Mouse (Mus musculus) MEL (cell line): Measurements from ENCODE around the gene Il22ra1. TPM values are rescaled to one million over a fixed set of nuclear protein-coding genes. Genes with fewer than 3 reads are reported as not detected.

Experiments used
- DNase-seq: peaks from one replicate; pipeline ENCODE4 v3.0.0; 2011; ENCODE audit warnings: low read depth, low spot score
- H3K27ac ChIP-seq: 2 replicates; pipeline ENCODE4 v1.5.1; 2012; ENCODE audit warnings: low read depth, mild to moderate bottlenecking, control low read depth, low read length, moderate library complexity; ENCODE audit not compliant: control insufficient read depth
- H3K27me3 ChIP-seq, 2 experiments: fragments of 150-350 bp in 1 of 2; sonication (generic) in 1 of 2; 2 replicates each; pipeline ENCODE4 v1.6.1; 2012; ENCODE audit warnings: low read length in 2 of 2, mild to moderate bottlenecking in 2 of 2, improper control_type of control experiment in 1 of 2, moderate library complexity in 1 of 2; ENCODE audit not compliant: insufficient read depth in 2 of 2, control insufficient read depth in 1 of 2
- H3K36me3 ChIP-seq, 2 experiments: 2 replicates each; pipeline ENCODE4 v1.6.1; 2012 to 2014; ENCODE audit warnings: low read length in 2 of 2, improper control_type of control experiment in 1 of 2, inconsistent platforms in 1 of 2, mild to moderate bottlenecking in 1 of 2; ENCODE audit not compliant: insufficient read depth in 2 of 2, control insufficient read depth in 1 of 2
- H3K4me1 ChIP-seq, 2 experiments: fragments of 150-350 bp in 1 of 2; sonication (generic) in 1 of 2; 2 replicates each; pipeline ENCODE4 v1.6.1; 2012; ENCODE audit warnings: low read length in 2 of 2, improper control_type of control experiment in 1 of 2, mild to moderate bottlenecking in 1 of 2; ENCODE audit not compliant: insufficient read depth in 2 of 2, control insufficient read depth in 1 of 2
- H3K4me3 ChIP-seq, 2 experiments: fragments of 150-350 bp in 1 of 2; sonication (generic) in 1 of 2; 2 replicates each; pipeline ENCODE4 v1.5.1; 2012; ENCODE audit warnings: low read depth in 2 of 2, low read length in 2 of 2, mild to moderate bottlenecking in 2 of 2, moderate library complexity in 2 of 2, control low read depth in 1 of 2, improper control_type of control experiment in 1 of 2; ENCODE audit not compliant: control insufficient read depth in 1 of 2, insufficient read depth in 1 of 2
- H3K79me2 ChIP-seq: 2 replicates; pipeline ENCODE4 v1.6.1; 2012; ENCODE audit warnings: mild to moderate bottlenecking, low read length, moderate library complexity; ENCODE audit not compliant: control insufficient read depth, poor library complexity, insufficient read depth
- H3K9ac ChIP-seq: 2 replicates; pipeline ENCODE4 v1.6.1; 2012; ENCODE audit warnings: low read depth, mild to moderate bottlenecking, control low read depth, low read length, moderate library complexity; ENCODE audit not compliant: control insufficient read depth, poor library complexity, severe bottlenecking
- H3K9me3 ChIP-seq: fragments of 150-350 bp; sonication (generic); replicated peaks from 2 replicates; pipeline ENCODE4 v1.6.1; 2012; ENCODE audit warnings: mild to moderate bottlenecking, low read length, improper control_type of control experiment, moderate library complexity; ENCODE audit not compliant: insufficient read depth
- BHLHE40 ChIP-seq: IDR thresholded peaks from 2 replicates; pipeline ENCODE4 v1.6.1; 2012; ENCODE audit warnings: low read depth, mild to moderate bottlenecking, inconsistent platforms, low read length, improper control_type of control experiment, borderline replicate concordance
- CHD1 ChIP-seq: IDR thresholded peaks from 2 replicates; pipeline ENCODE4 v1.6.1; 2012; ENCODE audit warnings: low read depth, mild to moderate bottlenecking, inconsistent platforms, low read length, improper control_type of control experiment
- CTCF ChIP-seq, 3 experiments: IDR thresholded peaks in 2 of 3; conservative IDR thresholded peaks in 1 of 3; 2 replicates each; pipeline ENCODE4 v1.5.1; 2011 to 2012; ENCODE audit warnings: low read length in 3 of 3, low read depth in 2 of 3, mild to moderate bottlenecking in 2 of 3, improper control_type of control experiment in 1 of 3, inconsistent platforms in 1 of 3, mixed read lengths in 1 of 3, moderate library complexity in 1 of 3; ENCODE audit not compliant: control insufficient read depth in 1 of 3, insufficient read depth in 1 of 3, poor library complexity in 1 of 3, severe bottlenecking in 1 of 3
- GATA1 ChIP-seq: IDR thresholded peaks from 2 replicates; pipeline ENCODE4 v1.6.1; 2011; ENCODE audit warnings: low read depth, low read length, improper control_type of control experiment
- HCFC1 ChIP-seq: IDR thresholded peaks from 2 replicates; pipeline ENCODE4 v1.6.1; 2012; ENCODE audit warnings: low read depth, mild to moderate bottlenecking, inconsistent platforms, low read length, improper control_type of control experiment, moderate library complexity
- MYC ChIP-seq: IDR thresholded peaks from 2 replicates; pipeline ENCODE4 v1.6.1; 2011; ENCODE audit warnings: low read depth, mild to moderate bottlenecking, low read length, improper control_type of control experiment, moderate library complexity
- NELFE ChIP-seq: IDR thresholded peaks from 2 replicates; pipeline ENCODE4 v1.6.1; 2011; ENCODE audit warnings: low read depth, low read length, improper control_type of control experiment
- POLR2AphosphoS2 ChIP-seq: IDR thresholded peaks from 2 replicates; pipeline ENCODE4 v1.6.1; 2011; ENCODE audit warnings: low read length, improper control_type of control experiment
- RAD21 ChIP-seq: IDR thresholded peaks from 2 replicates; pipeline ENCODE4 v1.6.1; 2011; ENCODE audit warnings: mild to moderate bottlenecking, low read depth, low read length, improper control_type of control experiment
- SIN3A ChIP-seq: IDR thresholded peaks from 2 replicates; pipeline ENCODE4 v1.6.1; 2012; ENCODE audit warnings: low read length, improper control_type of control experiment, inconsistent platforms
- TAL1 ChIP-seq: IDR thresholded peaks from 2 replicates; pipeline ENCODE4 v1.6.1; 2012; ENCODE audit warnings: mild to moderate bottlenecking, inconsistent platforms, low read length, moderate library complexity, mixed read lengths
- TBP ChIP-seq: IDR thresholded peaks from 2 replicates; pipeline ENCODE4 v1.8.0; 2011; ENCODE audit warnings: low read depth, low read length, improper control_type of control experiment
- UBTF ChIP-seq: IDR thresholded peaks from 2 replicates; pipeline ENCODE4 v1.6.1; 2012; ENCODE audit warnings: low read depth, mild to moderate bottlenecking, inconsistent platforms, low read length, improper control_type of control experiment, moderate library complexity, borderline replicate concordance; ENCODE audit not compliant: insufficient read depth
- USF1 ChIP-seq: IDR thresholded peaks from 2 replicates; pipeline ENCODE4 v1.6.1; 2014; ENCODE audit warnings: low read depth, mild to moderate bottlenecking, inconsistent platforms, low read length, improper control_type of control experiment, moderate library complexity
- polyA plus RNA-seq, 2 experiments: library from polyadenylated mRNA; stranded (reverse) in 1 of 2; unstranded in 1 of 2; fragments of >175 nt in 1 of 2; fragments of >200 nt in 1 of 2; gene quantifications; 2 replicates each; pipeline versions ENCODE4 v1.2.1 to v1.2.4; 2012; ENCODE audit warnings: low replicate concordance in 2 of 2, low read depth in 1 of 2; ENCODE audit not compliant: insufficient read length in 2 of 2, insufficient read depth in 1 of 2, missing spikeins in 1 of 2
- total RNA-seq: library from RNA; depleted of rRNA; stranded (reverse); fragments of 300-350 nt; gene quantifications from 2 replicates; pipeline ENCODE4 v1.2.3, GENCODE M21; 2012

Il22ra1 gene
- total and polyA plus RNA-seq, 3 experiments: 0.03 TPM; not detected in 2

- H3K36me3 ChIP-seq: peaks cover 0 to 8% of the 10 kb centered on the region in 2 experiments; a peak in 2 of 4 replicates
- H3K27me3 ChIP-seq: no peaks in the 10 kb centered on the region
- H3K79me2 ChIP-seq: no peaks in the 10 kb centered on the region
- TF ChIP-seq UBTF (no peak), RAD21 (no peak), TBP (no peak), MYC (no peak), BHLHE40 (no peak), HCFC1 (no peak), CHD1 (no peak), SIN3A (no peak), TAL1 (no peak), GATA1 (no peak), CTCF (IDR thresholded peaks at IDR 0.05 in 2 of 3, conservative IDR thresholded peaks at IDR 0.05 in 1 of 3; ENCODE audit: control insufficient read depth in 1 of 3, insufficient read depth in 1 of 3, low read depth in 2 of 3, low read length in 3 of 3, poor library complexity in 1 of 3, severe bottlenecking in 1 of 3) (no peak), NELFE (no peak), USF1 (no peak)
- H3K4me1 ChIP-seq: peaks cover 2 to 10% of the 10 kb centered on the region in 2 experiments; a peak in 2 of 4 replicates
- no peak overlapping the region for H3K9ac ChIP-seq
- no peak overlapping the region for H3K4me3 ChIP-seq
- no peaks in the 10 kb centered on the region for H3K9me3 ChIP-seq
- no peak overlapping the region for H3K27ac ChIP-seq
- DNase-seq: no peak
Observed at GRCm38 (mm10) chr4:135706045-135706444, 21.9 kb upstream of the Il22ra1 start.

- no peaks in the 10 kb centered on the region for H3K9me3 ChIP-seq
- H3K9ac ChIP-seq: no peak overlapping the region; the same call in 1 of the 2 replicates
- DNase-seq: peak; percentile 84
- peak overlapping the region; percentile 38 to 64 for H3K4me3 ChIP-seq
- peaks cover 2 to 13% of the 10 kb centered on the region in 2 experiments; a peak in 2 of 4 replicates for H3K4me1 ChIP-seq
- H3K36me3 ChIP-seq: peaks cover 0 to 8% of the 10 kb centered on the region in 2 experiments; a peak in 2 of 4 replicates
- peak overlapping the region; percentile 60; the same call in 1 of the 2 replicates for H3K27ac ChIP-seq
- peak; percentile 42 for TF ChIP-seq RAD21
- TF ChIP-seq POLR2AphosphoS2: no peak
- peak; percentile 71 to 92 (median 83) for TF ChIP-seq CTCF (IDR thresholded peaks at IDR 0.05 in 2 of 3, conservative IDR thresholded peaks at IDR 0.05 in 1 of 3; ENCODE audit: control insufficient read depth in 1 of 3, insufficient read depth in 1 of 3, low read depth in 2 of 3, low read length in 3 of 3, poor library complexity in 1 of 3, severe bottlenecking in 1 of 3)
- no peak for TF ChIP-seq NELFE
- no peak for TF ChIP-seq GATA1
- TF ChIP-seq TAL1: no peak
- H3K79me2 ChIP-seq: no peaks in the 10 kb centered on the region
- no peaks in the 10 kb centered on the region for H3K27me3 ChIP-seq
Observed at GRCm38 (mm10) chr4:135709072-135709564, 18.9 kb upstream of the Il22ra1 start.
